Mouse (Mus musculus) forebrain, embryonic 11.5 days (tissue): ENCODE measurements around the gene Slc27a1. TPM values are rescaled to one million over a fixed set of nuclear protein-coding genes. Genes with fewer than 3 reads are reported as not detected.
A peak's percentile ranks its signal among the peaks of the same experiment; 100 is the strongest.

Experiments
- ATAC-seq: fragments of 200-750 bp; cut with Nextera tagmentation; replicated peaks from 2 replicates; pipeline ENCODE4 v1.8.0; 2017; ENCODE audit warnings: moderate TSS enrichment; ENCODE audit not compliant: low FRiP score
- DNase-seq: peaks from one replicate; pipeline ENCODE4 v3.0.0-alpha.2; 2017; ENCODE audit warnings: low spot score
- H3K27ac ChIP-seq: fragments of 300-500 bp; sonication (generic); 2 replicates; pipeline ENCODE4 v1.5.1; 2014; ENCODE audit warnings: low read depth, low read length
- H3K27me3 ChIP-seq: fragments of 300-500 bp; sonication (generic); 2 replicates; pipeline ENCODE4 v1.6.1; 2014; ENCODE audit warnings: mild to moderate bottlenecking, low read length, mixed read lengths; ENCODE audit not compliant: control insufficient read depth, insufficient read depth
- H3K36me3 ChIP-seq: fragments of 300-500 bp; sonication (generic); 2 replicates; pipeline ENCODE4 v1.6.1; 2014; ENCODE audit warnings: mild to moderate bottlenecking, low read length, moderate library complexity, mixed read lengths; ENCODE audit not compliant: control insufficient read depth, insufficient read depth
- H3K4me1 ChIP-seq: fragments of 300-500 bp; sonication (generic); replicated peaks from 2 replicates; pipeline ENCODE4 v1.6.1; 2014; ENCODE audit warnings: low read length, mixed read lengths; ENCODE audit not compliant: control insufficient read depth, insufficient read depth
- H3K4me2 ChIP-seq: fragments of 300-500 bp; sonication (generic); 2 replicates; pipeline ENCODE4 v1.6.1; 2014; ENCODE audit warnings: low read depth, mild to moderate bottlenecking, low read length, moderate library complexity, mixed read lengths; ENCODE audit not compliant: severe bottlenecking
- H3K4me3 ChIP-seq: fragments of 300-500 bp; sonication (generic); 2 replicates; pipeline ENCODE4 v1.5.1; 2014; ENCODE audit warnings: low read depth, low read length
- H3K9ac ChIP-seq: fragments of 300-500 bp; sonication (generic); 2 replicates; pipeline ENCODE4 v1.6.1; 2014; ENCODE audit warnings: low read length
- H3K9me3 ChIP-seq: fragments of 300-500 bp; sonication (generic); 2 replicates; pipeline ENCODE4 v1.6.1; 2016; ENCODE audit warnings: low read length, mixed read lengths; ENCODE audit not compliant: control insufficient read depth
- WGBS: fragments of 180-500 bp; shearing (Covaris S2); extraction: QIAGEN DNeasy Blood & Tissue Kit; methylation state at CpG from one replicate; pipeline ENCODE4 v1.1.7; 2014; 5-methylcytosine and 5-hydroxymethylcytosine counted together
- polyA plus RNA-seq: library from polyadenylated mRNA; unstranded; fragments of >200 nt; fragmentation: Nextera tagmentation; extraction: Ambion mirVana; gene quantifications from 2 replicates; pipeline ENCODE4 v1.2.1, GENCODE M21; 2014

Gene Slc27a1
- polyA plus RNA-seq, 1 experiment from 2014 or later = 18.4 TPM

DNA sequence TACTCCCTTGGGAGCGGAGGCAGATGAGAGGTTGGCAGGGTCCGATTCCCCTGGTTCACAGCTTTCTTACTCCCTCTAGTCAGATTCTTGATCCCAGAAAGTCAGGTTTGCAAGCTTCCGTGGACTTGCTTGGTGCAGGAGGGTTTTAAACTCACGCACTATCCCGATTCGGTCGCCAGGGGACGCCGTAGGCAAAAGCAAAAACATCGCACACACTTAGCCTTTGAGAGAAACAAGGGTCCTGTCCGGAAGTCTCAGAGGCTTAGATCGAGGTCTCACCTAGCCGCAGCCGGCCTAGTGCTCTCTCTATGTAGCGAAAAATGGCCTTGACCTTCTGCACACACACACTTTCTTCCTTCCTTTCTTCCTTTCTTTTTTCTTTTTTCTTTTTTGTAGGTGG, 7.3 kb upstream of the Slc27a1 start:
- ATAC-seq = no peak; the same call in 1 of the 2 replicates
- WGBS = 3% methylated on average over 15 of the region's 15 CpGs

DNA sequence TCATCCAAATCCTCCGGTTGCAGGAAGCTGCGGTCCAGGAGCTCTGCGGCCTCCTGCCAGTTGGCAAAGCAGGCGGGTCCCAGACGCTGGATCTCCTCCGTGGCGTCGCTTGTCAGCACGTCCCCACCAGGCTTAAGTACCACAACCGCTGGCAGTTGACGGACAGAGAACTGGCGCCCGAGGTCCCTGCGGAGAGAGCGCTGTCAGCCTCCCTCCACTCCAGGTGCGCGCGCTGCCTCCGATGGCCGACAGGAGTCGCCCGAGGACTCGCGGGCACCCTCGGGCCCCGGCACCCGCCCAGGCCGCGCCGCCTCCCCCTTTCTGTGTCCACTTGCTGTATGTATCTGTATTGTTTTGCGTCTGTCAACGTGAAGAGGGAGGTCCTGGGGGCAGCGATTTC, 5.9 kb upstream of the Slc27a1 start:
- DNase-seq (peak; percentile 86), ATAC-seq (peak; percentile 51; the same call in 1 of the 2 replicates)
- Histone ChIP-seq H3K27me3 (peaks cover 50% of the 10 kb centered on the region), H3K4me2 (peak overlapping the region; percentile 31; the same call in 1 of the 2 replicates), H3K9ac (no peak overlapping the region), H3K27ac (no peak overlapping the region), H3K36me3 (no peaks in the 10 kb centered on the region), H3K4me1 (peaks cover 9% of the 10 kb centered on the region; the same call in 1 of the 2 replicates), H3K4me3 (peak overlapping the region; percentile 14), H3K9me3 (peaks cover 4% of the 10 kb centered on the region)
- 1% methylated on average over 33 of the region's 33 CpGs for WGBS

More for the DNA sequence above, 7.3 kb upstream of the Slc27a1 start:
- Histone ChIP-seq H3K9me3 (peaks cover 4% of the 10 kb centered on the region), H3K36me3 (no peaks in the 10 kb centered on the region), H3K4me2 (no peak overlapping the region), H3K9ac (no peak overlapping the region), H3K4me3 (no peak overlapping the region), H3K27ac (no peak overlapping the region), H3K27me3 (peaks cover 61% of the 10 kb centered on the region), H3K4me1 (peaks cover 9% of the 10 kb centered on the region; the same call in 1 of the 2 replicates)
- peak; percentile 90 for DNase-seq

DNA sequence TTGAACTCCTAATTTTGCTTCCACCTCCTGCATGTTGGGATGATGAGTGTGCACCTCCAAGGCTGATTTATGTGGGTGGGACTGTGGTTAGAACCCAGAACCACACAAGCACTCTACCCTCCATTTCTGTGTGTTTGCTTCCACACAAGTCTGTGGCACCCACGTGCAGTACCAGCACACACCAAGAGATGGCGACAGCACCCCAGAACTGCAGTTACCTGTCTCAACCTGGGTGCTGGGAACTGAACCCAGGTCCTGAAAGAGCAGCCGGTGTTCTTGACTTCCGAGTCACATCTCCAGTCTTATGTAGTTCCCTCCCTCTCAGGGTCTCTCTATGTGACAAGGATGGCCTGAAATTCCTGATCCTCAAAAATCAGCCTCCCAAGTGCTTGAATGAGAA, 4.7 kb upstream of the Slc27a1 start:
- no peak overlapping the region for H3K27ac ChIP-seq
- DNase-seq = no peak
- H3K9me3 ChIP-seq = peaks cover 4% of the 10 kb centered on the region
- H3K36me3 ChIP-seq = no peaks in the 10 kb centered on the region
- no peak overlapping the region for H3K9ac ChIP-seq
- peaks cover 43% of the 10 kb centered on the region for H3K27me3 ChIP-seq
- peaks cover 3% of the 10 kb centered on the region; the same call in 1 of the 2 replicates for H3K4me1 ChIP-seq
- no peak overlapping the region for H3K4me2 ChIP-seq
- 92% methylated on average over 4 of the region's 4 CpGs for WGBS
- H3K4me3 ChIP-seq = no peak overlapping the region
- no peak for ATAC-seq

DNA sequence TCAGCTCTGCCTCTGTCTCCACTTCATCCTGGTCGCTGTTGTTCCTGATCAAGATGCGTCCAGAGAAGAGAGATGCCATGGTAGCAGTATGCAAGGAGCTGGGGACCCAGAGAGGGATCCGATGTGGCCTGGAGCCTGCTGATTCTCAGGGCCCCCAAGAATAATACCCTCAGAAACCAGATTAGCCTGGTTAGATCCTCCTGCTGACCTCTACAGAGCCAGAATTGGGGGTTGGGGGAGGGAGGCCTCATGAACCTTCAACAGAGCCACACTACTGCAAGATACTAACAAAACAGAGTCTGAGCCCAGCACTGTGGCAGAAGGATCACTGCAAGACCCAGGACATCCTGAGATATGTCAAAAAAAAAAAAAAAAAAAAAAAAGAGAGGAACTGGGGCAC, 2.2 kb upstream of the Slc27a1 start, which contains the start of gene Nxnl1:
Nxnl1 (minus strand) TSS at position 101 of the 400 bp plus-strand sequence.
- peaks cover 21% of the 10 kb centered on the region for H3K27me3 ChIP-seq
- no peak for DNase-seq
- WGBS = 48% methylated on average over 3 of the region's 3 CpGs
- no peak for ATAC-seq
- no peaks in the 10 kb centered on the region for H3K36me3 ChIP-seq
- H3K9ac ChIP-seq = no peak within 1 kb of the TSS
- no peak within 1 kb of the TSS for H3K4me2 ChIP-seq
- H3K4me3 ChIP-seq = no peak within 1 kb of the TSS
- no peak within 1 kb of the TSS for H3K27ac ChIP-seq
- H3K9me3 ChIP-seq = peaks cover 4% of the 10 kb centered on the region
- peaks cover 9% of the 10 kb centered on the region for H3K4me1 ChIP-seq

DNA sequence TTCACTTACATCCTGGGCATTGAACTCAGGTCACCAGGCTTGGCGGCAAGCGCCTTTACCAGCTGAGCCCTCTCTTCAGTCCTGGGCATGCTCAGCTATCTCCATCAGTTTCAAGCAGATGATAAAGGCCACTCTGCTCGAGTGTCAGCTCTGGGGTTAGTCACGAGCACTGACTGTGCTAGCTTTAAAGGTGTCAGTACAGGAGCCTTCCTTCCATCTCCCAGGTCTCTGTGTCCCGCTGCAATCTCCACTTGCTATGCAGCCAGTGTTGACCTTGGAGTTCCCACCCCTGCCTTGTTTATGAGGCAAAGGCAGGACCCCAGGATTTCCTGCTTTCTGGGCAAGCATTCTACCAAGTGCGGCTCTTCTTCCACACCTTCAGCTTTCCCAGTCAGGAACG, 1.1 kb upstream of the Slc27a1 start:
- WGBS = 83% methylated on average over 7 of the region's 7 CpGs

DNA sequence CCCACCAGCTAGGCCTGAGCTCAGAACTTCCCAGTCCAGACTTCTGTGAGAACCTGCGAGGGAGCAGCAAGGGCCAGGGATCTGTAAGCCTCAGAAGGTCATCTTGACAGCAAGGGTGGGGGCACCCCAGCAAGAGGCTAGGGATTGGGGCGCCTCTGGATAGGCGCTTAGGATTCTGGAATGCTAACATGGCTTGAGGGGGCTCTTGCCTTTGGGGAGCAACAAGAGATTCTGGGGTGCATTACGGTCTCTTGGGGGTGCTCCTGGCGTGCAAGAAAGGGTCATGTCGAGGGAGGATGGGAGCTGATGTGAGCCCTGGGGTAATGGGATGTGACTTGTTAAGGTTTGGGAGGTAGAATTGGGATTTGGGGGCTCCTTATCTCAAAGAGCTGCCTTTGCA, 259 bp downstream of the Slc27a1 start:
- H3K4me3 ChIP-seq = peak overlapping the region; percentile 63
- ATAC-seq (no peak), DNase-seq (no peak)
- peak overlapping the region; percentile 93 for H3K4me2 ChIP-seq
- peak overlapping the region; percentile 57; the same call in 1 of the 2 replicates for H3K9ac ChIP-seq
- no peaks in the 10 kb centered on the region for H3K36me3 ChIP-seq
- no peak overlapping the region for H3K27ac ChIP-seq
- peaks cover 4% of the 10 kb centered on the region for H3K9me3 ChIP-seq
- H3K27me3 ChIP-seq = peaks cover 6% of the 10 kb centered on the region; the same call in 1 of the 2 replicates
- 17% methylated on average over 6 of the region's 6 CpGs for WGBS
- peaks cover 7% of the 10 kb centered on the region; the same call in 1 of the 2 replicates for H3K4me1 ChIP-seq

More for the DNA sequence above, 1.1 kb upstream of the Slc27a1 start:
- H3K4me3 ChIP-seq = no peak overlapping the region
- peaks cover 4% of the 10 kb centered on the region for H3K9me3 ChIP-seq
- ATAC-seq (no peak), DNase-seq (no peak)
- no peak overlapping the region for H3K27ac ChIP-seq
- H3K27me3 ChIP-seq = peaks cover 10% of the 10 kb centered on the region
- H3K4me2 ChIP-seq = no peak overlapping the region
- no peaks in the 10 kb centered on the region for H3K36me3 ChIP-seq
- no peak overlapping the region for H3K9ac ChIP-seq
- H3K4me1 ChIP-seq = peaks cover 8% of the 10 kb centered on the region

DNA sequence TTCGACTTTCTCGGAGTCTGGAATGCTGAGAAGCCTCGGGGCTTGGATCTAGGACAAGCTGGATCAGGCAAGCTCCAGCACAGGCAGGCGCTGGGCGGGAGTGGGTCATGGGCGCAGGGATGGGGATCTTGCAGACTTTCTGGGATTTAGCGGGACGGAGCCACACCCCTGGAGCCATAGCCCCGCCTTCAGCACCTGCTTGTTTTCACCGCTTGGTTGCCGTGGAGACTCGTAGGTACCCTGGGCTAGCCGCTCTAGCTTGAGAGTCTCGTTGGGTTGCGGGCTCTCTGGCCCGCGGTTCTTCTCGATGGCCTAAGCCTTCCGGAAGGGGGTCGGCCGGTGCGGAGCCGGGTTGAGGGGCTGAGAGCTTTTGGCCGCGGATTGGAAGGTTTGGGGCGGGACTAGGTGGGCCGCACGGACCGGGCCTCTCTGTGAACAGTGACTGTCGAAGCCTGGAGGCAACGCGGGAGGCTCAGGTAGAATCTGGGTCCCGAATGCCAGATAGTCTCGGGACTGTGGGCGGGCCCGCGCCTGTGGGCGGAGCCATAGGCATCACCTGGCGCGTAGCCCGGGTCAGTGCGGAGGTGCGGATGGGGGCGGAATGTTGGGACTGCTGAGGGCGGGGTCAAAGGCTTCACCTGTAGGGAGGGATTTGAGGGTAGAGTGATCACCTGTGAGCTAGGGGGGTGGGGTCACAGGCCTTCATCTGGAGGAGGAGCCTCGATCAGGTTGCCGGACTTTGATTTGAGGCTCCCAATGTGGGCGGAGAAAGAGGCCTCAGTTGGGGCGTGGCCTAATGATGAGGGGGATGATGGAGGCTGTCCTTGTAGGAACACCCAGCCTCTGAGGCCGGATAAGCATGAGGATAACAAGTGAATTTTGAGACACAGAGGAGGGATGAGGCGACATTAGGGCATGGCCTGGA, 946 bp downstream of the Slc27a1 start:
- Histone ChIP-seq H3K36me3 (no peaks in the 10 kb centered on the region), H3K27me3 (peaks cover 6% of the 10 kb centered on the region; the same call in 1 of the 2 replicates), H3K4me1 (peaks cover 7% of the 10 kb centered on the region; the same call in 1 of the 2 replicates), H3K27ac (no peak overlapping the region), H3K4me3 (peak overlapping the region; percentile 63), H3K9ac (peak overlapping the region; percentile 57), H3K4me2 (peak overlapping the region; percentile 93), H3K9me3 (no peaks in the 10 kb centered on the region)
- DNase-seq = peak; percentile 90
- under 1% methylated on average over 51 of the region's 51 CpGs for WGBS
- peak; percentile 75 for ATAC-seq

DNA sequence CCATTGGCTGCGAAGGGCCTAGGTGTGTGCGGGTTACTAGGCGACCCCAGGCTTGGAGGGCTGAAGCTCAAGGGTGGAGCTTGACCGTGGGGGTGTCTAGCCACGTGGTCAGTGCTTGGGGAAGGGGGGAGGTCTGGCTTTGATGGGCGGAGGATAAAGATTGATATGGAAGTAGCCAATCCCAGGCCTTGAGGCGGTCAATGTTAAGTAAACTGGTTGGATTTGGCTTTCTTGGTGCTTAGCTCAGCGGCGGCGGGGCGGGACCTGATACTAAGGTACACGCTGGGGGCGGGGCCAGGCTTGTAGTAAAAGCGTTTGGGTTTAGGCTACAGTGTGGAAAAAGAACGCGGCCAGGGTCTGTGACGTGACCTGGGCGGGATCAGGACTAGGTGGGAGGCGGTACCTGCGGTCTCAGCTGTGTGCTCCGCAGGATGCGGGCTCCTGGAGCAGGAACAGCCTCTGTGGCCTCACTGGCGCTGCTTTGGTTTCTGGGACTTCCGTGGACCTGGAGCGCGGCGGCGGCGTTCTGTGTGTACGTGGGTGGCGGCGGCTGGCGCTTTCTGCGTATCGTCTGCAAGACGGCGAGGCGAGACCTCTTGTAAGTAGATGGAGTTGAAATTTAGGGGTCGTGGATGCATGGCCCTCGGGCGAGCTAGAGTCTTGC, 1.7 kb downstream of the Slc27a1 start:
- Histone ChIP-seq H3K4me2 (peak overlapping the region; percentile 93), H3K36me3 (no peaks in the 10 kb centered on the region), H3K27ac (no peak overlapping the region; the same call in 1 of the 2 replicates), H3K27me3 (peaks cover 6% of the 10 kb centered on the region; the same call in 1 of the 2 replicates), H3K4me3 (peak overlapping the region; percentile 63), H3K9ac (peak overlapping the region; percentile 65), H3K4me1 (peaks cover 7% of the 10 kb centered on the region; the same call in 1 of the 2 replicates), H3K9me3 (no peaks in the 10 kb centered on the region)
- DNase-seq (peak; percentile 92), ATAC-seq (peak; percentile 90)
- whole genome bisulfite sequencing = under 1% methylated on average over 41 of the region's 41 CpGs
